In the genomic region with DNA sequence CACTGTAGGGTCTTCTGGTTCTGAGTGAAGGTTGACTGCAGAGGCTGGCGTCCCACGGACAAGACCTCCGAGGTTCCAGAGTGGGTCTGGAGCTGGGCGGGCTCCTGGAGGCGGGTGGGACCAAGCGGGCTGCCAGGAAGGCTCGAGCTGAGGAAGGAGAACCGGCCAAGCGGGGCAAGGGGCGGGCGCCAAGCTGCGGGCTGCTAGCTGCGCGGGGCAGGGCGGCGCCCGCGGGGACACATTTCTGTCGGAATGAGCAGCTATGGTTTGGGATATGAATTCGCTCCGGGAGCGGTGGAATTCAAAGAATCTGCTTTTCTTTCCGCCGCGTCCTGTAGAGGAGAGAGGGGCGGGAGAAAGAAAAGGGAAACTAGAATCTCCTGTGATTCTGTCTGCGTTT, we compare ENCODE assay signal across 18 mouse cellular contexts. TPM values are rescaled to one million over a fixed set of nuclear protein-coding genes. Genes with fewer than 3 reads are reported as not detected.
DNase-seq lines count a peak whose midpoint lies in the region; ATAC-seq and TF ChIP-seq lines count a peak whose summit lies in the region.
"Had no signal": no experiment of that assay in that cellular context is flagged by ENCODE, and none has a peak within 500 bp of the region (broad histone marks: within the 10 kb centered on the region; RNA-seq: fewer than 3 reads in every experiment).

No protein-coding gene starts in this region.

- H3K27ac ChIP-seq in gastrocnemius, adult 2 months = no peak overlapping the region
- no peak overlapping the region for H3K27ac ChIP-seq in kidney, postnatal 0 days
- H3K27ac ChIP-seq: heart, adult 2 months had no signal

- no peaks in the 10 kb centered on the region for H3K9me3 ChIP-seq in kidney, postnatal 0 days (replicated peaks; ENCODE audit: low read length)

- no peak for ATAC-seq in kidney, postnatal 0 days (replicated peaks; ENCODE audit: low FRiP score, low read depth)

- TF ChIP-seq POLR2A in myocyte (IDR thresholded peaks at IDR 0.05; ENCODE audit: insufficient read length, low read depth) = no peak

- H3K36me3 ChIP-seq in kidney, postnatal 0 days (ENCODE audit: insufficient read depth, low read length) = no peaks in the 10 kb centered on the region
- H3K36me3 ChIP-seq in myocyte (ENCODE audit: control insufficient read depth, insufficient read depth) = no peaks in the 10 kb centered on the region

- H3K27me3 ChIP-seq in kidney, postnatal 0 days (ENCODE audit: insufficient read depth, low read length) = peaks cover 94% of the 10 kb centered on the region
- H3K27me3 ChIP-seq in myocyte (ENCODE audit: control insufficient read depth, insufficient read depth, insufficient read length) = no peaks in the 10 kb centered on the region

- peak overlapping the region; percentile 54 for H3K4me3 ChIP-seq in gastrocnemius, adult 2 months
- peak overlapping the region; percentile 4; the same call in 1 of the 2 replicates for H3K4me3 ChIP-seq in kidney, postnatal 0 days (replicated peaks; ENCODE audit: low read depth, low read length)
- H3K4me3 ChIP-seq in myocyte = peak overlapping the region; percentile 31
- H3K4me3 ChIP-seq: heart, adult 2 months; megakaryocyte, embryonic 14.5 days had no signal

- peak overlapping the region; percentile 13; the same call in 1 of the 2 replicates for H3K4me2 ChIP-seq in kidney, postnatal 0 days (ENCODE audit: low read length)
- H3K4me2 ChIP-seq in myocyte (ENCODE audit: low read depth) = peak overlapping the region; percentile 72

- DNase-seq in gastrocnemius, adult 2 months = peak; percentile 38
- no peak for DNase-seq in gastrocnemius, adult 18-20 months (ENCODE audit: low spot score)
- peak; percentile 54 for DNase-seq in kidney, postnatal 0 days (ENCODE audit: low spot score)
- DNase-seq in kidney, postnatal 14 days = no peak
- DNase-seq in ZHBTc4 (ENCODE audit: low read depth, low spot score) = peak; percentile 82
- no peak for DNase-seq in layer of hippocampus, postnatal 36 days
- no peak for DNase-seq in liver
- DNase-seq: cerebellum, adult 2 months; heart, adult 2 months; kidney, adult 9 months; right cerebral cortex, postnatal 14 days had no signal

- intact Hi-C loops in gastrocnemius, adult 2 months (cut with DNase I) = no loop called here

- no peak for TF ChIP-seq CTCF in gastrocnemius, adult 2 months (IDR thresholded peaks at IDR 0.05)
- TF ChIP-seq CTCF in kidney, postnatal 0 days (IDR thresholded peaks at IDR 0.05; ENCODE audit: low read depth) = no peak

- H3K4me1 ChIP-seq in kidney, postnatal 0 days (replicated peaks; ENCODE audit: insufficient read depth, low read length) = 0 out of 2 replicates have a peak, but pooled peaks cover 5% of the 10 kb centered on the region

- WGBS in kidney, postnatal 0 days = under 1% methylated on average over 26 of the region's 27 CpGs

- no peaks in the 10 kb centered on the region for H3K79me2 ChIP-seq in myocyte (ENCODE audit: control insufficient read depth, insufficient read depth)

- no peak overlapping the region for H3K9ac ChIP-seq in kidney, postnatal 0 days (ENCODE audit: low read depth, low read length)

- no peak overlapping the region for H3ac ChIP-seq in myocyte (ENCODE audit: control insufficient read depth, insufficient read length)

TF ChIP-seq in myocyte, 11 proteins besides CTCF, POLR2A, EP300 and RAD21:
- TF ChIP-seq REST (IDR thresholded peaks at IDR 0.05; ENCODE audit: insufficient read depth, insufficient read length) (no peak), CEBPB (IDR thresholded peaks at IDR 0.05; ENCODE audit: insufficient read depth, poor library complexity, severe bottlenecking) (no peak), MYOD1 (IDR thresholded peaks at IDR 0.05; ENCODE audit: control insufficient read depth in 1 of 3, insufficient read length in 2 of 3, low read depth in 2 of 3) (no peak), TCF12 (IDR thresholded peaks at IDR 0.05; ENCODE audit: insufficient read depth, poor library complexity, severe bottlenecking) (no peak), MAX (IDR thresholded peaks at IDR 0.05; ENCODE audit: low read depth) (no peak)

RNA-seq across cellular contexts. Expression of gene Hoxc12, which starts 1.7 kb away (rescaled TPM):
- not detected for total RNA-seq in gastrocnemius, adult 2 months (2021)
- total RNA-seq in gastrocnemius, adult 18-20 months (2021) = not detected
- not detected in 2 replicates for polyA plus RNA-seq in kidney, postnatal 0 days (2015; fragmentation: Nextera tagmentation; extraction: Ambion mirVana)
- polyA plus RNA-seq in myocyte (2012; fragmentation: generic; extraction: Trizol) = 5.6 TPM
- total RNA-seq in layer of hippocampus, postnatal 36 days (2021) = not detected
- total RNA-seq: heart, adult 2 months; left cerebral cortex, adult 8-10 months had no signal
- polyA plus RNA-seq: cerebellum, adult 2 months; embryonic facial prominence, embryonic 11.5 days; frontal cortex, adult 2 months; heart, adult 2 months; liver, embryonic 16.5 days; stomach, embryonic 14.5 days had no signal

RNA-seq across cellular contexts. Expression of gene Hoxc13, which starts 14.0 kb away (rescaled TPM):
- not detected for total RNA-seq in gastrocnemius, adult 2 months (2021)
- not detected for total RNA-seq in gastrocnemius, adult 18-20 months (2021)
- polyA plus RNA-seq in kidney, postnatal 0 days (2015; fragmentation: Nextera tagmentation; extraction: Ambion mirVana) = 0.05 TPM in 1 of 2 replicates, not detected in the other
- 5.8 TPM for polyA plus RNA-seq in myocyte (2012; fragmentation: generic; extraction: Trizol)
- not detected for total RNA-seq in layer of hippocampus, postnatal 36 days (2021)
- total RNA-seq: heart, adult 2 months; left cerebral cortex, adult 8-10 months had no signal
- polyA plus RNA-seq: cerebellum, adult 2 months; frontal cortex, adult 2 months; heart, adult 2 months; liver, embryonic 16.5 days; stomach, embryonic 14.5 days had no signal

RNA-seq across cellular contexts. Expression of gene Hoxc11, which starts 19.3 kb away (rescaled TPM):
- total RNA-seq in gastrocnemius, adult 2 months (2021) = 10 to 100 TPM in 1 of 2 experiments, 1 to 10 TPM in 1; 6.9 to 11.7 TPM
- 1 to 10 TPM; 6.7 to 8.3 TPM for total RNA-seq in gastrocnemius, adult 18-20 months (2021)
- polyA plus RNA-seq in kidney, postnatal 0 days (2015; fragmentation: Nextera tagmentation; extraction: Ambion mirVana) = 1.5 and 1.8 TPM in 2 replicates
- polyA plus RNA-seq in myocyte (2012; fragmentation: generic; extraction: Trizol) = 20.5 TPM
- total RNA-seq in layer of hippocampus, postnatal 36 days (2021) = not detected
- total RNA-seq: heart, adult 2 months; left cerebral cortex, adult 8-10 months had no signal
- polyA plus RNA-seq: cerebellum, adult 2 months; embryonic facial prominence, embryonic 11.5 days; frontal cortex, adult 2 months; heart, adult 2 months; liver, embryonic 16.5 days; stomach, embryonic 14.5 days had no signal

RNA-seq across cellular contexts. Expression of gene Hoxc10, which starts 31.7 kb away (rescaled TPM):
- 10 to 100 TPM; 72.4 to 84.8 TPM for total RNA-seq in gastrocnemius, adult 2 months (2021)
- 10 to 100 TPM; 78.5 to 88.0 TPM for total RNA-seq in gastrocnemius, adult 18-20 months (2021)
- 30.6 and 34.1 TPM in 2 replicates for polyA plus RNA-seq in kidney, postnatal 0 days (2015; fragmentation: Nextera tagmentation; extraction: Ambion mirVana)
- polyA plus RNA-seq in myocyte (2012; fragmentation: generic; extraction: Trizol) = 43.5 TPM
- not detected for total RNA-seq in layer of hippocampus, postnatal 36 days (2021)
- total RNA-seq: heart, adult 2 months; left cerebral cortex, adult 8-10 months had no signal
- polyA plus RNA-seq: cerebellum, adult 2 months; embryonic facial prominence, embryonic 11.5 days; frontal cortex, adult 2 months; heart, adult 2 months; liver, embryonic 16.5 days; stomach, embryonic 14.5 days had no signal

RNA-seq across cellular contexts. Expression of gene Hoxc5, which starts 32.3 kb away (rescaled TPM):
- 1 to 10 TPM; 2.7 to 2.9 TPM for total RNA-seq in gastrocnemius, adult 2 months (2021)
- total RNA-seq in gastrocnemius, adult 18-20 months (2021) = 1 to 10 TPM; 1.5 to 2.1 TPM
- 2.7 and 3.9 TPM in 2 replicates for polyA plus RNA-seq in kidney, postnatal 0 days (2015; fragmentation: Nextera tagmentation; extraction: Ambion mirVana)
- 1.2 TPM for polyA plus RNA-seq in myocyte (2012; fragmentation: generic; extraction: Trizol)
- not detected for total RNA-seq in layer of hippocampus, postnatal 36 days (2021)
- total RNA-seq: heart, adult 2 months; left cerebral cortex, adult 8-10 months had no signal
- polyA plus RNA-seq: frontal cortex, adult 2 months had no signal

Comparison
In these comparisons a context has a peak if more than half of its experiments do, and no peak if none do; other contexts are left out.
1. DNase-seq: peak in gastrocnemius, adult 2 months (single experiment), kidney, postnatal 0 days (single experiment) and ZHBTc4 (single experiment); none in gastrocnemius, adult 18-20 months (single experiment), kidney, postnatal 14 days (single experiment), layer of hippocampus, postnatal 36 days (0 of 2) and liver (single experiment).
2. H3K4me3 ChIP-seq: peak in every context shown above with its lines; median percentile 54 in gastrocnemius, adult 2 months; 31 in myocyte; 4 in kidney, postnatal 0 days.
3. RNA of gene Hoxc11, which starts 19.3 kb away (total RNA-seq): 6.9 to 11.7 TPM in gastrocnemius, adult 2 months and 6.7 to 8.3 TPM in gastrocnemius, adult 18-20 months; not detected in layer of hippocampus, postnatal 36 days; every median in the first group is over 4 times any median in the second.